Mouse (Mus musculus) heart, adult 2 months (tissue): Measurements from ENCODE around the gene Fam72a. TPM values are rescaled to one million over a fixed set of nuclear protein-coding genes. Genes with fewer than 3 reads are reported as not detected.
A peak's percentile ranks its signal among the peaks of the same experiment; 100 is the strongest.

ENCODE experiments used
- DNase-seq, 2 experiments: peaks; one replicate each; pipeline ENCODE4 v3.0.0; 2021
- H3K27ac ChIP-seq: fragments of 200-600 bp; 2 replicates; pipeline ENCODE4 v1.8.1; 2022
- H3K27me3 ChIP-seq: fragments of 200-500 bp; 2 replicates; pipeline ENCODE4 v1.6.1; 2012; ENCODE audit warnings: mild to moderate bottlenecking, low read length, inconsistent platforms, mixed read lengths; ENCODE audit not compliant: control insufficient read depth, insufficient read depth
- H3K36me3 ChIP-seq: fragments of 200-500 bp; 2 replicates; pipeline ENCODE4 v1.6.1; 2012; ENCODE audit warnings: low read length, inconsistent platforms; ENCODE audit not compliant: control insufficient read depth, insufficient read depth
- H3K4me1 ChIP-seq: fragments of 200-500 bp; 2 replicates; pipeline ENCODE4 v1.6.1; 2011; ENCODE audit warnings: low read length; ENCODE audit not compliant: control insufficient read depth, insufficient read depth
- H3K4me3 ChIP-seq: fragments of 200-600 bp; 2 replicates; pipeline ENCODE4 v1.8.1; 2022
- H3K79me2 ChIP-seq: fragments of 200-500 bp; replicated peaks from 2 replicates; pipeline ENCODE4 v1.6.1; 2012; ENCODE audit warnings: mild to moderate bottlenecking, inconsistent platforms, low read length, moderate library complexity, mixed read lengths; ENCODE audit not compliant: control insufficient read depth, insufficient read depth
- H3K9ac ChIP-seq: fragments of 200-500 bp; 2 replicates; pipeline ENCODE4 v1.6.1; 2012; ENCODE audit warnings: low read depth, mild to moderate bottlenecking, control low read depth, inconsistent platforms, low read length, mixed read lengths
- CTCF ChIP-seq: fragments of 200-600 bp; IDR thresholded peaks from 2 replicates; pipeline ENCODE4 v1.8.1; 2022; ENCODE audit warnings: antibody characterized with exemption, mild to moderate bottlenecking, moderate library complexity
- EP300 ChIP-seq: fragments of 200-500 bp; IDR thresholded peaks from 2 replicates; pipeline ENCODE4 v1.6.1; 2011; ENCODE audit warnings: low read depth, low read length, control low read depth; ENCODE audit not compliant: insufficient read depth
- POLR2A ChIP-seq: fragments of 200-500 bp; IDR thresholded peaks from 2 replicates; pipeline ENCODE4 v1.6.1; 2011; ENCODE audit warnings: mild to moderate bottlenecking, low read depth, low read length, control low read depth; ENCODE audit not compliant: insufficient read depth
- WGBS: fragments of 180-500 bp; shearing (Covaris S2); methylation state at CpG from one replicate; pipeline ENCODE4 v1.1.7; 2018; 5-methylcytosine and 5-hydroxymethylcytosine counted together
- intact Hi-C: fragments of 180-260 bp; cut with DNase I; formaldehyde crosslinking; loops from one replicate; pipeline ENCODE4 v1.15.1; 2025
- polyA plus RNA-seq: library from polyadenylated mRNA; depleted of rRNA; stranded (reverse); fragments of >200 nt; gene quantifications from 2 replicates; pipeline ENCODE4 v1.2.3, GENCODE M21; 2012
- total RNA-seq, 2 experiments: library from RNA; stranded (reverse); gene quantifications; 2 replicates each; pipeline ENCODE4 v1.2.3; 2021

Fam72a gene
- total and polyA plus RNA-seq, 3 experiments: 0.29 to 0.78 (median 0.73) TPM

- Histone ChIP-seq H3K79me2 (peaks cover 8% of the 10 kb centered on the region), H3K27me3 (no peaks in the 10 kb centered on the region), H3K36me3 (peaks cover 24% of the 10 kb centered on the region), H3K9ac (no peak overlapping the region), H3K4me1 (peaks cover 10% of the 10 kb centered on the region), H3K27ac (no peak overlapping the region), H3K4me3 (no peak overlapping the region)
- intact Hi-C loops: no loop called here
- TF ChIP-seq CTCF (no peak), POLR2A (no peak), EP300 (no peak)
- no peak for DNase-seq
These were observed 16.6 kb upstream of the Fam72a start for GRCm38 (mm10) chr1:131511131-131511530.

- H3K4me1 ChIP-seq: peaks cover 10% of the 10 kb centered on the region
- no peak overlapping the region for H3K9ac ChIP-seq
- no peak overlapping the region for H3K27ac ChIP-seq
- whole genome bisulfite sequencing: 63% methylated on average over 3 of the region's 3 CpGs
- no peaks in the 10 kb centered on the region for H3K27me3 ChIP-seq
- DNase-seq: no peak
- no peak for TF ChIP-seq EP300
- no peak for TF ChIP-seq CTCF
- no peak for TF ChIP-seq POLR2A
- peaks cover 10% of the 10 kb centered on the region for H3K79me2 ChIP-seq
- peaks cover 24% of the 10 kb centered on the region for H3K36me3 ChIP-seq
- intact Hi-C loops: no loop called here
- H3K4me3 ChIP-seq: no peak overlapping the region
These were observed 15.8 kb upstream of the Fam72a start for GRCm38 (mm10) chr1:131511661-131512500.

- peaks cover 28% of the 10 kb centered on the region for H3K36me3 ChIP-seq
- H3K79me2 ChIP-seq: peaks cover 8% of the 10 kb centered on the region
- no peak for DNase-seq
- H3K4me1 ChIP-seq: peaks cover 11% of the 10 kb centered on the region
- intact Hi-C loops: no loop called here
- WGBS: 67% methylated on average over 2 of the region's 2 CpGs
- H3K4me3 ChIP-seq: no peak overlapping the region
- no peak overlapping the region for H3K27ac ChIP-seq
- TF ChIP-seq EP300: no peak
- no peak for TF ChIP-seq POLR2A
- no peak for TF ChIP-seq CTCF
- no peaks in the 10 kb centered on the region for H3K27me3 ChIP-seq
- no peak overlapping the region for H3K9ac ChIP-seq
These were observed 14.6 kb upstream of the Fam72a start for GRCm38 (mm10) chr1:131513136-131513535.

- Histone ChIP-seq H3K4me1 (peaks cover 11% of the 10 kb centered on the region), H3K4me3 (no peak overlapping the region), H3K36me3 (peaks cover 25% of the 10 kb centered on the region), H3K27me3 (no peaks in the 10 kb centered on the region), H3K27ac (no peak overlapping the region; the same call in 1 of the 2 replicates), H3K9ac (0 out of 2 replicates have a peak overlapping the region, but pooled peaks have one; percentile 30), H3K79me2 (peaks cover 8% of the 10 kb centered on the region)
- intact Hi-C loops: no loop called here
- TF ChIP-seq CTCF: no peak
- no peak for TF ChIP-seq EP300
- no peak for TF ChIP-seq POLR2A
- WGBS: 36% methylated on average over 1 of the region's 1 CpGs
- DNase-seq: no peak
These were observed 13.5 kb upstream of the Fam72a start for GRCm38 (mm10) chr1:131514197-131514596.

- Histone ChIP-seq H3K36me3 (peaks cover 39% of the 10 kb centered on the region), H3K4me3 (no peak overlapping the region), H3K4me1 (peaks cover 12% of the 10 kb centered on the region), H3K79me2 (peaks cover 7% of the 10 kb centered on the region), H3K9ac (no peak overlapping the region), H3K27ac (no peak overlapping the region), H3K27me3 (no peaks in the 10 kb centered on the region)
- 76% methylated on average over 3 of the region's 3 CpGs for WGBS
- intact Hi-C loops: loop anchor here (2.0 kb wide), 1 partner anchor 14 kb away; no protein-coding TSS in a partner anchor
- no peak for DNase-seq
- TF ChIP-seq EP300: no peak
- TF ChIP-seq POLR2A: no peak
- TF ChIP-seq CTCF: no peak
These were observed 11.1 kb upstream of the Fam72a start for GRCm38 (mm10) chr1:131516588-131516987.

- H3K9ac ChIP-seq: no peak overlapping the region
- peak overlapping the region; percentile 71 for H3K4me3 ChIP-seq
- peaks cover 32% of the 10 kb centered on the region for H3K36me3 ChIP-seq
- WGBS: 28% methylated on average over 3 of the region's 3 CpGs
- intact Hi-C loops: loop anchor here (2.0 kb wide), 1 partner anchor 41 kb away; no protein-coding TSS in a partner anchor
- TF ChIP-seq EP300 (no peak), CTCF (no peak), POLR2A (no peak)
- no peak overlapping the region for H3K27ac ChIP-seq
- H3K4me1 ChIP-seq: peaks cover 10% of the 10 kb centered on the region
- no peak for DNase-seq
- peaks cover 2% of the 10 kb centered on the region for H3K79me2 ChIP-seq
- no peaks in the 10 kb centered on the region for H3K27me3 ChIP-seq
These were observed 3.9 kb upstream of the Fam72a start for GRCm38 (mm10) chr1:131523794-131524193.
